23 mouse cellular contexts compared by ENCODE assay signal in genomic region chr11:44962746-44963440, GRCm38 (mm10).
A peak's percentile ranks its signal among the peaks of the same experiment; 100 is the strongest.
DNase-seq lines count a peak whose midpoint lies in the region.
"Had no signal": no experiment of that assay in that cellular context is flagged by ENCODE, and none has a peak within 500 bp of the region (broad histone marks: within the 10 kb centered on the region; RNA-seq: fewer than 3 reads in every experiment).

No protein-coding gene starts in this region.

- peak overlapping the region; percentile 23 for H3K4me3 ChIP-seq in brown adipose tissue, adult 24 weeks (ENCODE audit: insufficient read depth, low read depth, low read length)
- H3K4me3 ChIP-seq: embryonic facial prominence, embryonic 10.5 days; embryonic facial prominence, embryonic 13.5 days; erythroblast, embryonic 14.5 days; forebrain, embryonic 12.5 days; forebrain, embryonic 15.5 days; hindbrain, embryonic 10.5 days; hindbrain, embryonic 13.5 days; intestine, embryonic 15.5 days had no signal

- peak; percentile 93 for DNase-seq in heart, adult 11 months
- DNase-seq in heart, adult 9 months (ENCODE audit: low spot score in 2 of 2) = no peak
- DNase-seq in adrenal gland, adult 8-10 months = peak; percentile 64
- DNase-seq in adrenal gland, postnatal 14 days = peak; percentile 59
- DNase-seq in liver = no peak
- no peak for DNase-seq in spleen, postnatal 14 days (ENCODE audit: low spot score in 2 of 2)
- DNase-seq: cerebellum, adult 11-12 months; cerebellum, adult 8-10 months; cerebellum, postnatal 10 days; cerebellum, postnatal 36 days; embryo, embryonic 11 days; gastrocnemius, postnatal 10 days; kidney, adult 18-20 months; kidney, adult 9 months had no signal

- H3K4me1 ChIP-seq in brown adipose tissue, adult 24 weeks (ENCODE audit: control insufficient read depth, insufficient read depth, insufficient read length, low read length) = peaks cover 13% of the 10 kb centered on the region
- H3K4me1 ChIP-seq: forebrain, embryonic 15.5 days; intestine, embryonic 15.5 days had no signal

- H3K27ac ChIP-seq in brown adipose tissue, adult 24 weeks (replicated peaks; ENCODE audit: low read depth, low read length) = peak overlapping the region; percentile 84
- H3K27ac ChIP-seq: embryonic facial prominence, embryonic 10.5 days; embryonic facial prominence, embryonic 13.5 days; forebrain, embryonic 12.5 days; forebrain, embryonic 15.5 days; hindbrain, embryonic 10.5 days; hindbrain, embryonic 13.5 days; intestine, embryonic 15.5 days had no signal

Comparison
In these comparisons a context has a peak if more than half of its experiments do, and no peak if none do; other contexts are left out.
1. DNase-seq: peak in heart, adult 11 months (single experiment), adrenal gland, adult 8-10 months (single experiment) and adrenal gland, postnatal 14 days (single experiment); none in heart, adult 9 months (0 of 2), liver (single experiment) and spleen, postnatal 14 days (0 of 2).